Mouse (Mus musculus) CD8-positive naive resting alpha-beta T cell, adult 2 months (primary cell): ENCODE measurements around the gene Ltbp1.

ENCODE experiments used
- DNase-seq, 2 experiments: peaks; one replicate each; pipeline ENCODE4 v3.0.0; 2022; ENCODE audit warnings: low read depth in 2 of 2, low spot score in 2 of 2

Gene Ltbp1

DNA sequence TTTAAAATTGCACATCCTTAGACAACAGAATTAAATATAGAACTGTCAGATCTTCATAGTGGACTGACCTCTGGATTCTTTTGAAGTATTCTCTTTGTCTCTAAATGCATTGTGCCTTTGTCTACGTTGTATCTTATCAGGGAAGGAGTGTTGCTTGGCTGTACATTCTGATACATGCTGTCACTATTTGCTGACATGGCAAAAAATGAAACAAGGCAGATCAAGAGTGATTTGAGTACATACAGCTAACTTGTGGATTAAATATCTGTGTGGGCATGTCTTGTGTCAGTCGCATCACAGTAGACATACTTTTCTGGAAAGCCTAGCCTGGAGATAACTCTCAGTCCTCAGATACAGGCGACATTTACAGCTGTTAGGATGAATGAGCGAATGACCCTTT is 335.9 kb downstream of the Ltbp1 start:
- no peak for DNase-seq

- no peak for DNase-seq
Measured at GRCm38 (mm10) chr17:75345116-75345515, 339.7 kb downstream of the Ltbp1 start.

DNA sequence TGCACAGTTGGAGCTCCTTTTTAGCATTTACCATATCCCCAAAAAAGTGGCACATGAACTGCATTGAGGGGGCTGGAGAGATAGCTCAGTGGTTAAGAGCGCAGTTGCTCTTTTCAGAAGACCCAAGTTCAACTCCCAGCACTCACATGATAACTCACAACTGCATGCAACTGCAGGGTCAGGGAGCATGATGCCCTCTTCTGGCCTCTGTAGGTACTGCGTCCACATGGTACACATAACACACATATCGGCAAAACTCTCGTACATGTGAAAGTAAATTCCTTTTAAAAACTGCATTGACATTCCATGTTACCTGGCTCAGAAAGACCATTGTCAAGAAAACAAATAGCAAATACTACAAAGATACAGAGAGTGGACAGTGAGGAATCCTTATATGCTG is 342.0 kb downstream of the Ltbp1 start:
- no peak for DNase-seq

DNA sequence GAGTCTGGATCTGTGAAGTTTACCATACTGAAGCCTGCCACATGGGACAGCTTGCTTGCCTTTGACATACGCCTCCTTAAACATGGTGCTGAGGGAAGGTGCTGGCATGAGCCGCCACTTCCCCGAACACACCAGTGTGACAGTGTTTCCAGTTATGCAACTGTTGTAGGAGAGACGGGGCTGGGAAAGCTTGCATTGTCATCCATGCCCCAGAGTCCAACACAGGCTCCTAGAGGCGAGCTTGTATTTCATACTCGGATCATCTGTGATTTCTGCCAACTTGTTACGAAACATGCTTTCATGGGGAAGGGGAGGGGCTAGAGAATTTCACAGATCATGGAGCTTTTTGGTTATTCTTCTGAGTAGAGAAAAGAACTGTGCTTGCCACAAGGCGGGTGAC is 343.7 kb downstream of the Ltbp1 start:
- DNase-seq, result no peak

GRCm38 (mm10) chr17:75349602-75350001 is 344.2 kb downstream of the Ltbp1 start:
- DNase-seq, result no peak

DNA sequence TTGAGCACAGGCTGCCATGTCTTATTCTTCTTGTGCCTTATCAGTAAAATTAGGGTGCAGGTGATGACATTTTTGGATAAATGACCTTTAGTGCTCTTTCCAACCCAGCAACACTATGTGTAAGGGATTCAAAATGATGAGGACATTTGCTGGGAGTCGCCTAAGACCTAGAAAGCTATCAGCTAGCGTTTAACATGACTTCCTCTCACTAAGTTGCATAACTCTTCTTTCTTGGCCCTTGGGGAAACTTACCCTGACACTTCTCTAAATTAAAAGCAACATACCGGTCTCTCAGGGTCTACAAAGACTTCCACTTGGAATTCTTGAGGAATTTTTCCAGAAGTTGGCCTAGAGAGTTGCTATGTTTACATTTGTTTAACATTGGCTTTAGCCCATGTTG is 348.0 kb downstream of the Ltbp1 start:
- DNase-seq, result no peak

- no peak for DNase-seq
Measured at GRCm38 (mm10) chr17:75355431-75355830, 350.1 kb downstream of the Ltbp1 start.

GRCm38 (mm10) chr17:75360111-75360510 is 354.7 kb downstream of the Ltbp1 start:
- no peak for DNase-seq

DNA sequence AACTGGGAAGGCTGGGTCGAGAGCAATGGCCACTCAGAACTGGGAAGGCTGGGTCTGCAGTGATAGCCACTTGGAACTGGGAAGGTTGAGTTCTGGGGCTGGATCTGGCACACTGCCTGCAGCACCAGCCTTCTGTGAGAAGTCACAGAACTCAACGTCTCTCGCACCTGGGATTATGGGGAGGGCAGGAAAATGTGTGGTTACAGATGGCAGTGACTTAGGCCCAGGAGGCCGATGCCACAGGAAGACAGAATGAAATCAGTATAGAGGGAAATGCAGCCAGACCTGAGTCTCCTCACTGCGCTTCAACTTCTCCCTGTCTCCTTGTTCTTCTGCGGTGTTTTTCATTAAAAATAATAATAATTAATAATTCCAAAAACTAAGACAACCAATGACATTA is 361.0 kb downstream of the Ltbp1 start:
- DNase-seq, result no peak

- no peak for DNase-seq
Measured at GRCm38 (mm10) chr17:75367486-75368155, 362.3 kb downstream of the Ltbp1 start.

- DNase-seq, result no peak
Measured at GRCm38 (mm10) chr17:75368580-75368979, 363.2 kb downstream of the Ltbp1 start.

DNA sequence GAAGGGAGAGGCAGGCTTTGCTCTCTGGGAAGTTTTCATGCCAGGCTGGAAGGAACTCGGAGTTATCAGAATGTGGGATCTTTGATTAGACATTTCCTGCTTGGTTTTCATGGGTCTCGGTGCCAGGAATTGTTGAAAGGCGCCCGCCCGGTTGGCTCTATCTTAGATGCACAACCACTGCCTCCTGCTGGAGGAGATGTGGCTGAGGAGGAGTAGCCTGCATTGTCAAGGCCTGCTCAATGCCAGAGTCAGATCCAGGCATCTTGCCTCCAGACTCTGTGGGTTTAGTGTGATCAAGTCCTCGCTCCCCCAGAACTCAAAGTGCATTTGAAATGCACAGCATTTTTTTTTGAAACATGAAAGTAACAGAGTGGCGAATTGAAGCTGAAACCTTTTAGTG is 364.0 kb downstream of the Ltbp1 start:
- DNase-seq, result no peak

GRCm38 (mm10) chr17:75370120-75370519 is 364.8 kb downstream of the Ltbp1 start:
- no peak for DNase-seq

GRCm38 (mm10) chr17:75371650-75372049 is 366.3 kb downstream of the Ltbp1 start:
- DNase-seq, result no peak

GRCm38 (mm10) chr17:75372371-75372770 is 367.0 kb downstream of the Ltbp1 start:
- no peak for DNase-seq

DNA sequence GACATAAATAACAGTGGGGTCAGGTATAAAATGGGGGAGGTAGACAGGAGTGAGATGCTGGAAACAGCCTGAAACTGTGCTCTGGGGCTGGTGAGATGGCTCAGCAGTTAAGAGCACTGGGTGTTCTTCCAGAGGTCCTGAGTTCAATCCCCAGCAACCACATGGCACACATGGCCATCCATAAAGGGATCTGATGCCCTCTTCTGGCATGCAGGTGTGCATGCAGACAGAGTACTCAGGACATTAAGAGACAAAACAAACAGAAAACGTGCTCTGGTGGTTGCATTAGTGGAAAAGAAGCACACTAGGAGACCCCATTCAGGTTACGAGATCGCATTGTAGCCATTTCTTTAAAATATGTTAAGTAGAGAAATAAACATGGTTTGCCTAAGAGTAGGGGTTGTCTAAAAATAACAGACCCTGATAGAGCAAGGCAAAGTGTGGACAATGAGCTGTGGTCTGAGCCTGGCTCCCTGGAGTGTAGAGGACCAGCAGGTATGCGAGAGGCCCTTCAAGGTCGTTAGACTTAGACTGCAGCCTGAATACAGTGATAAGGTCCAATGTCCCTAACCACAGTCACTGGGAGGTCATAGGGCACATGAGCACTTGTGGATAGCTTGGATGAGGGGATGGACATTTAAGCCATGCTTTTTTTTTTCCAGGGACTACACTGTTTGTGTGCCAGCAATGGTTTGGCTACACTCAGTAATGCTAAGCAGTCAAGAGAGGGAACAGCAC is 369.1 kb downstream of the Ltbp1 start:
- no peak for DNase-seq

- DNase-seq, result no peak
Measured at GRCm38 (mm10) chr17:75378256-75378871, 373.0 kb downstream of the Ltbp1 start.

GRCm38 (mm10) chr17:75380167-75380566 is 374.8 kb downstream of the Ltbp1 start:
- DNase-seq, result no peak

DNA sequence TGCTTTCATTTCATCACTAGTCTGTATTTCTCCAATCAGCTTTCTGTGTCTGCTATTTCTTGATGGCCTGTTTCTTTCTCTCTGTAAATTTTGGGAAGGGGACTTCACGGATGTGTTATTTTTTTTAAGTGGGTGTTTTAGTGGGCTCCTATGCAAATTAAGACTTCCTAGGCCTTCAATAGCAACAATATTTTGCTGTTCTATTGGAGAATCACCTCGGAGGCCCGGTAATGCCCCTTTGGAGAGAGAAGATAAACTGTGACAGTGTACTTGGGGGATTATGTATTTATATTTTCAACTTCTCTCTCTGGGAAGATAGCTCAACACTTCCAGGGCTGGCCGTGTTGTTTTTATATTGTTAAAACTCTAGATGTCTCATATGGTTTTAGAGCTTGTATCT is 383.0 kb downstream of the Ltbp1 start:
- no peak for DNase-seq

GRCm38 (mm10) chr17:75390142-75390541 is 384.8 kb downstream of the Ltbp1 start:
- no peak for DNase-seq

DNA sequence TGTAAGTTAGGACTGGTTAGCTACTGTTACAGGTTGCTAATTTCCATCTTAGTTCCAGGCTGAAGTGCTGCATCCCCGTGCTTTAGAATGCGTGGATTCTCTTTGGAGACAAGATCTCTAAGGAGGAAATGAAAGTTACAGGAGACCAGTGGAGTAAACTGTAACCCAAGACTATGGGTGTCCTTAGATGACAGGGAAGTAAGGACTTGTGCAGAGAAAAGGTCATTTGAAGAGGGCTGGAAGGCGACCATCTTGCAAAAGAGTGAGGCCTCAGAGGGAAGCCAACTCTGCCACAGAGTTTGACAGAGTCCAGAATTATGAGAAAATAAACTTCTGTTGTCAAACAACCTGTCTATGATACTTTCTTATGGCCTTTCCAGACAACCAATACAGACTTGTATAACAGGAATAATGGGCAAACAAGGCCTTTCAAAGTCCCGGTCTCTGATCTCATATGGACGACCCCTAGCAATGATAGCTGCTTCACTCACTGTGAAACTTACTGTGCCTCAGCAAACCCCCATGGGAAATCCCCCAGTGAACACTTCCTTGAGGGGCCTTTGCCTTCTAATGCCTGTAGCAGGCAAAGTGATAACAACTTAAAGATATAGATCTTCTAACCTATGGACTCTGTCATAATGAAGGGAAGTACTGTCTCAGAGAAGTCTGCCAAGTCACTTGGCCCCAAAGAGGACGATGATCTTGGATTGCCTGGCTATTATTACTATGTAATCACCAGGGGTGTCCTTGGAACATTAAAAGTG is 386.2 kb downstream of the Ltbp1 start:
- no peak for DNase-seq

DNA sequence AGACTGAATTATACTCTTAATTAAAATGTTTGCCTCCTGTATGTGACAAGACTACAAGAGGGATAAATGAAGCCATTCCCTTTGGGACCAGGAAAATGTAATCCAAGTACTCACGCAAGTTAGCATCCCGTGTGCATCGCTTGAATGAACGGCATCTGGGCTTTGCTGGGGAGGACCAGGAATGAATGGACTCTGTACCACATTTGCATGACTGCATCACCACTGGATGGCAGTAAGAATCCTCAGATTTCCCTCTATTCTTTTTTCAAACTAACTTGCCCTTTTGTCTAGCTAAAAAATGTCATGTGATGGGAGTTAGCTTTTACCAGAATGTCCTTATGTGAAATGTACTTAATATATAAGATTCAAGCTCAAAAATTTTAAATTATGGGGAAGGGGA is 401.0 kb downstream of the Ltbp1 start:
- no peak for DNase-seq
